Mouse (Mus musculus) liver, embryonic 14.5 days (tissue): ENCODE measurements around the gene Sec14l1. TPM values are rescaled to one million over a fixed set of nuclear protein-coding genes. Genes with fewer than 3 reads are reported as not detected.

Source experiments
- ATAC-seq: fragments of 200-750 bp; cut with Nextera tagmentation; 2 replicates; pipeline ENCODE4 v1.8.0; 2017; ENCODE audit warnings: moderate number of reproducible peaks, mild to moderate bottlenecking, moderate library complexity; ENCODE audit not compliant: insufficient read depth
- DNase-seq, 3 experiments: peaks; one replicate each; pipeline ENCODE4 v3.0.0-alpha.2; 2012 to 2013; ENCODE audit warnings: low read depth in 3 of 3, low spot score in 3 of 3
- H3K27ac ChIP-seq: fragments of 300-500 bp; sonication (generic); 2 replicates; pipeline ENCODE4 v1.5.1; 2014; ENCODE audit warnings: moderate library complexity, mild to moderate bottlenecking, control low read depth, inconsistent platforms
- H3K27me3 ChIP-seq: fragments of 300-500 bp; sonication (generic); 2 replicates; pipeline ENCODE4 v1.6.1; 2014; ENCODE audit warnings: mild to moderate bottlenecking, low read length, moderate library complexity; ENCODE audit not compliant: control insufficient read depth, insufficient read depth
- H3K36me3 ChIP-seq: fragments of 300-500 bp; sonication (generic); replicated peaks from 2 replicates; pipeline ENCODE4 v1.6.1; 2014; ENCODE audit warnings: low read depth; ENCODE audit not compliant: control insufficient read depth, insufficient read depth
- H3K4me1 ChIP-seq, 2 experiments: fragments of 200-500 bp in 1 of 2; fragments of 300-500 bp in 1 of 2; sonication (generic) in 1 of 2; replicated peaks; 2 replicates each; pipeline ENCODE4 v1.6.1; 2012 to 2014; ENCODE audit warnings: antibody characterized with exemption in 1 of 2, inconsistent platforms in 1 of 2, low read length in 1 of 2; ENCODE audit not compliant: control insufficient read depth in 2 of 2, insufficient read depth in 2 of 2
- H3K4me2 ChIP-seq: fragments of 300-500 bp; sonication (generic); 2 replicates; pipeline ENCODE4 v1.6.1; 2014; ENCODE audit warnings: low read depth, mild to moderate bottlenecking, control low read depth, moderate library complexity
- H3K4me3 ChIP-seq, 2 experiments: fragments of 200-500 bp in 1 of 2; fragments of 300-500 bp in 1 of 2; sonication (generic) in 1 of 2; 2 replicates each; pipeline ENCODE4 v1.5.1; 2012 to 2014; ENCODE audit warnings: low read depth in 2 of 2, low read length in 2 of 2, mild to moderate bottlenecking in 2 of 2, control low read depth in 1 of 2, inconsistent platforms in 1 of 2, moderate library complexity in 1 of 2; ENCODE audit not compliant: insufficient read depth in 1 of 2
- H3K9ac ChIP-seq: fragments of 300-500 bp; sonication (generic); replicated peaks from 2 replicates; pipeline ENCODE4 v1.6.1; 2014; ENCODE audit warnings: mild to moderate bottlenecking, control low read depth, moderate library complexity
- H3K9me3 ChIP-seq: fragments of 300-500 bp; sonication (generic); 2 replicates; pipeline ENCODE4 v1.6.1; 2016; ENCODE audit warnings: low read length, mixed read lengths; ENCODE audit not compliant: control insufficient read depth
- CTCF ChIP-seq: IDR thresholded peaks from 2 replicates; pipeline ENCODE4 v1.5.1; 2016; ENCODE audit warnings: antibody characterized with exemption, low read depth, control low read depth
- EP300 ChIP-seq: IDR thresholded peaks from 2 replicates; pipeline ENCODE4 v1.6.1; 2016; ENCODE audit warnings: antibody characterized with exemption, low read depth
- WGBS: fragments of 180-500 bp; shearing (Covaris S2); extraction: QIAGEN DNeasy Blood & Tissue Kit; methylation state at CpG from one replicate; pipeline ENCODE4 v1.1.7; 2014; ENCODE audit not compliant: insufficient replicate concordance; 5-methylcytosine and 5-hydroxymethylcytosine counted together
- polyA plus RNA-seq, 2 experiments: library from polyadenylated mRNA; depleted of rRNA in 1 of 2; stranded (reverse) in 1 of 2; unstranded in 1 of 2; fragments of >200 nt; fragmentation: Nextera tagmentation in 1 of 2; extraction: Ambion mirVana in 1 of 2; gene quantifications; 2 replicates each; pipeline versions ENCODE4 v1.2.1 to v1.2.3; 2012 to 2014

The Sec14l1 gene
- polyA plus RNA-seq, 2 experiments: 10.5 to 13.0 TPM

GRCm38 (mm10) chr11:117156725-117157124 is 41.8 kb downstream of the Sec14l1 start:
- TF ChIP-seq EP300: no peak
- no peak for TF ChIP-seq CTCF
- 46% methylated on average over 13 of the region's 15 CpGs for WGBS
- Histone ChIP-seq H3K9me3 (no peaks in the 10 kb centered on the region), H3K36me3 (peaks cover 9% of the 10 kb centered on the region), H3K4me1 (no peaks in the 10 kb centered on the region), H3K27ac (no peak overlapping the region), H3K9ac (no peak overlapping the region), H3K27me3 (no peaks in the 10 kb centered on the region), H3K4me2 (no peak overlapping the region), H3K4me3 (no peak overlapping the region)
- ATAC-seq: peak; percentile 19; the same call in 1 of the 2 replicates
- DNase-seq: peak in 1 of 3 experiments; percentile 16

GRCm38 (mm10) chr11:117158343-117158742 is 43.4 kb downstream of the Sec14l1 start:
- DNase-seq (no peak), ATAC-seq (no peak)
- H3K9me3 ChIP-seq: no peaks in the 10 kb centered on the region
- 82% methylated on average over 10 of the region's 11 CpGs for WGBS
- H3K4me3 ChIP-seq: no peak overlapping the region
- H3K4me1 ChIP-seq: no peaks in the 10 kb centered on the region
- TF ChIP-seq CTCF (no peak), EP300 (no peak)
- no peak overlapping the region for H3K4me2 ChIP-seq
- no peak overlapping the region for H3K9ac ChIP-seq
- H3K27ac ChIP-seq: no peak overlapping the region
- no peaks in the 10 kb centered on the region for H3K27me3 ChIP-seq
- peaks cover 8% of the 10 kb centered on the region for H3K36me3 ChIP-seq

GRCm38 (mm10) chr11:117159257-117159945 is 44.4 kb downstream of the Sec14l1 start:
- Histone ChIP-seq H3K36me3 (peaks cover 8% of the 10 kb centered on the region), H3K4me3 (no peak overlapping the region), H3K4me1 (no peaks in the 10 kb centered on the region), H3K4me2 (no peak overlapping the region), H3K9ac (no peak overlapping the region), H3K27ac (no peak overlapping the region), H3K27me3 (no peaks in the 10 kb centered on the region), H3K9me3 (no peaks in the 10 kb centered on the region)
- DNase-seq (no peak), ATAC-seq (no peak)
- 78% methylated on average over 13 of the region's 13 CpGs for WGBS
- TF ChIP-seq CTCF (no peak), EP300 (no peak)

DNA sequence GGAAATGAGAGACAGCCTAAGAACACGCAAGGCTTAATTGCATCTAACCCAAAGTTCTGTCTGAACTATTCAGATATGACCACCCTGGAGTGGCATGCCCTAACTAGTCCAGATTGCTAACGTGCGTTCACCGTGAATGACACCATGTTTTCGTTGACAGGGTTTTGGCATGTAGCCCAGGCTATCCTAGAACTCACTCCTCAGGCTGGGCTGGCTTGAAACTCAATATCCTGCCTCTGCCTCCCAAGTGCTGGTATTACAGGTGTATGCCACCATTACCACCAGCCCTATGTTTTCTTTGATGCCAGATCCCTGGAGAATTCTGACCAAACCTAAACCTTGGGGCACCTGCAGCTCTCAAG is 45.0 kb downstream of the Sec14l1 start:
- no peak overlapping the region for H3K9ac ChIP-seq
- TF ChIP-seq CTCF (no peak), EP300 (no peak)
- WGBS: 84% methylated on average over 5 of the region's 5 CpGs

DNA sequence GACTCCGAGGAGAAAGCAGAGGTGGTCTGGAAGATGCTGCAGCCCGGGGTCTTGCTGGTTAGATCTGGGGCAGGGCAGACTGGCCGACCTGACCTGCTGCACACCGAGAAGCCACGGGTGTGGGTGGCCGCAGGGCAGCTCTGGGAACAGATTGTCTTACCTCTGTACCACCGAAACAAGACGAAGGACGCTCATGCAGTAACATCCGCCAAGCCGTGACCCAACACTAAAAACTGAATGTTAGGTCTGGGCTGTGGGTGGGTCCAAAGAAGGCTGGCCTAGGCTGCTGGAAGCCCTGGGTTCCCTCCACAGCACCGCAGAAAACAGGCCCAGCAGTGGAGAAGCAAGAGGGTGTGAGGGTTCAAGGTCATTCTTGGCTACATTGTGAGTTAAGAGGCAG is 45.8 kb downstream of the Sec14l1 start:
- no peaks in the 10 kb centered on the region for H3K9me3 ChIP-seq
- no peak overlapping the region for H3K4me2 ChIP-seq
- H3K4me3 ChIP-seq: no peak overlapping the region
- TF ChIP-seq EP300 (no peak), CTCF (no peak)
- H3K27ac ChIP-seq: no peak overlapping the region
- ATAC-seq: no peak
- peaks cover 5% of the 10 kb centered on the region for H3K36me3 ChIP-seq
- H3K27me3 ChIP-seq: no peaks in the 10 kb centered on the region
- DNase-seq: no peak
- no peaks in the 10 kb centered on the region for H3K4me1 ChIP-seq
- WGBS: 86% methylated on average over 12 of the region's 12 CpGs
- H3K9ac ChIP-seq: no peak overlapping the region

More for the DNA sequence above, 45.0 kb downstream of the Sec14l1 start:
- no peaks in the 10 kb centered on the region for H3K9me3 ChIP-seq
- peaks cover 8% of the 10 kb centered on the region for H3K36me3 ChIP-seq
- ATAC-seq: no peak
- no peaks in the 10 kb centered on the region for H3K4me1 ChIP-seq
- no peaks in the 10 kb centered on the region for H3K27me3 ChIP-seq
- H3K27ac ChIP-seq: no peak overlapping the region
- no peak overlapping the region for H3K4me3 ChIP-seq
- DNase-seq: no peak
- H3K4me2 ChIP-seq: no peak overlapping the region
